Mouse (Mus musculus) B cell, adult 2 months (primary cell): ENCODE measurements around the gene Pik3c2b.

ENCODE experiments used
- DNase-seq, 2 experiments: peaks; one replicate each; pipeline ENCODE4 v3.0.0; 2022

Gene Pik3c2b

GRCm38 (mm10) chr1:133100980-133101798 lies 55.7 kb downstream of the Pik3c2b start:
- DNase-seq = peak; percentile 85 to 86

- DNase-seq = no peak
These were observed 56.6 kb downstream of the Pik3c2b start for GRCm38 (mm10) chr1:133102108-133102507.

GRCm38 (mm10) chr1:133103315-133103714 lies 57.8 kb downstream of the Pik3c2b start:
- DNase-seq = no peak

GRCm38 (mm10) chr1:133103871-133104270 lies 58.4 kb downstream of the Pik3c2b start:
- DNase-seq = no peak

GRCm38 (mm10) chr1:133116108-133116507 lies 70.6 kb downstream of the Pik3c2b start:
- no peak for DNase-seq

- DNase-seq = peak; percentile 57 to 70
These were observed 72.7 kb downstream of the Pik3c2b start for GRCm38 (mm10) chr1:133118127-133118526.

- no peak for DNase-seq
These were observed 73.4 kb downstream of the Pik3c2b start for GRCm38 (mm10) chr1:133118844-133119243.

GRCm38 (mm10) chr1:133119931-133120712 lies 74.7 kb downstream of the Pik3c2b start:
- no peak for DNase-seq

GRCm38 (mm10) chr1:133121246-133121645 lies 75.8 kb downstream of the Pik3c2b start:
- DNase-seq = no peak

GRCm38 (mm10) chr1:133124137-133124536 lies 78.7 kb downstream of the Pik3c2b start:
- DNase-seq = no peak

GRCm38 (mm10) chr1:133125640-133126364 lies 80.3 kb downstream of the Pik3c2b start:
- peak; percentile 31 to 40 for DNase-seq

GRCm38 (mm10) chr1:133126365-133126740 lies 80.9 kb downstream of the Pik3c2b start:
- DNase-seq = no peak

- no peak for DNase-seq
These were observed 81.9 kb downstream of the Pik3c2b start for GRCm38 (mm10) chr1:133127328-133127727.

GRCm38 (mm10) chr1:133129471-133130221 lies 84.2 kb downstream of the Pik3c2b start:
- no peak for DNase-seq

GRCm38 (mm10) chr1:133130638-133131560 lies 85.4 kb downstream of the Pik3c2b start, which contains the start of gene Ppp1r15b:
Gene Ppp1r15b (plus strand): TSS chr1:133131143.
- DNase-seq = peak; percentile 96 to 97

- no peak for DNase-seq
These were observed 86.1 kb downstream of the Pik3c2b start for GRCm38 (mm10) chr1:133131561-133131905.

- peak; percentile 29 to 37 for DNase-seq
These were observed 86.5 kb downstream of the Pik3c2b start for GRCm38 (mm10) chr1:133131936-133132335.

GRCm38 (mm10) chr1:133132388-133133326 lies 87.2 kb downstream of the Pik3c2b start:
- peak; percentile 23 to 26 for DNase-seq

GRCm38 (mm10) chr1:133133425-133133824 lies 88.0 kb downstream of the Pik3c2b start:
- peak; percentile 29 to 31 for DNase-seq

- no peak for DNase-seq
These were observed 88.6 kb downstream of the Pik3c2b start for GRCm38 (mm10) chr1:133134071-133134470.
